Mouse (Mus musculus) MEL (cell line): Measurements from ENCODE around the gene Hist1h2bl. TPM values are rescaled to one million over a fixed set of nuclear protein-coding genes. Genes with fewer than 3 reads are reported as not detected.
A peak's percentile ranks its signal among the peaks of the same experiment; 100 is the strongest.

Experiments
- DNase-seq: peaks from one replicate; pipeline ENCODE4 v3.0.0; 2011; ENCODE audit warnings: low read depth, low spot score
- H3K27ac ChIP-seq: 2 replicates; pipeline ENCODE4 v1.5.1; 2012; ENCODE audit warnings: low read depth, mild to moderate bottlenecking, control low read depth, low read length, moderate library complexity; ENCODE audit not compliant: control insufficient read depth
- H3K27me3 ChIP-seq, 2 experiments: fragments of 150-350 bp in 1 of 2; sonication (generic) in 1 of 2; 2 replicates each; pipeline ENCODE4 v1.6.1; 2012; ENCODE audit warnings: low read length in 2 of 2, mild to moderate bottlenecking in 2 of 2, improper control_type of control experiment in 1 of 2, moderate library complexity in 1 of 2; ENCODE audit not compliant: insufficient read depth in 2 of 2, control insufficient read depth in 1 of 2
- H3K36me3 ChIP-seq, 2 experiments: 2 replicates each; pipeline ENCODE4 v1.6.1; 2012 to 2014; ENCODE audit warnings: low read length in 2 of 2, improper control_type of control experiment in 1 of 2, inconsistent platforms in 1 of 2, mild to moderate bottlenecking in 1 of 2; ENCODE audit not compliant: insufficient read depth in 2 of 2, control insufficient read depth in 1 of 2
- H3K4me1 ChIP-seq, 2 experiments: fragments of 150-350 bp in 1 of 2; sonication (generic) in 1 of 2; 2 replicates each; pipeline ENCODE4 v1.6.1; 2012; ENCODE audit warnings: low read length in 2 of 2, improper control_type of control experiment in 1 of 2, mild to moderate bottlenecking in 1 of 2; ENCODE audit not compliant: insufficient read depth in 2 of 2, control insufficient read depth in 1 of 2
- H3K4me3 ChIP-seq, 2 experiments: fragments of 150-350 bp in 1 of 2; sonication (generic) in 1 of 2; 2 replicates each; pipeline ENCODE4 v1.5.1; 2012; ENCODE audit warnings: low read depth in 2 of 2, low read length in 2 of 2, mild to moderate bottlenecking in 2 of 2, moderate library complexity in 2 of 2, control low read depth in 1 of 2, improper control_type of control experiment in 1 of 2; ENCODE audit not compliant: control insufficient read depth in 1 of 2, insufficient read depth in 1 of 2
- H3K79me2 ChIP-seq: 2 replicates; pipeline ENCODE4 v1.6.1; 2012; ENCODE audit warnings: mild to moderate bottlenecking, low read length, moderate library complexity; ENCODE audit not compliant: control insufficient read depth, poor library complexity, insufficient read depth
- H3K9ac ChIP-seq: 2 replicates; pipeline ENCODE4 v1.6.1; 2012; ENCODE audit warnings: low read depth, mild to moderate bottlenecking, control low read depth, low read length, moderate library complexity; ENCODE audit not compliant: control insufficient read depth, poor library complexity, severe bottlenecking
- H3K9me3 ChIP-seq: fragments of 150-350 bp; sonication (generic); replicated peaks from 2 replicates; pipeline ENCODE4 v1.6.1; 2012; ENCODE audit warnings: mild to moderate bottlenecking, low read length, improper control_type of control experiment, moderate library complexity; ENCODE audit not compliant: insufficient read depth
- CHD1 ChIP-seq: IDR thresholded peaks from 2 replicates; pipeline ENCODE4 v1.6.1; 2012; ENCODE audit warnings: low read depth, mild to moderate bottlenecking, inconsistent platforms, low read length, improper control_type of control experiment
- CHD2 ChIP-seq: IDR thresholded peaks from 2 replicates; pipeline ENCODE4 v1.6.1; 2011; ENCODE audit warnings: low read length, improper control_type of control experiment
- CTCF ChIP-seq, 3 experiments: IDR thresholded peaks in 2 of 3; conservative IDR thresholded peaks in 1 of 3; 2 replicates each; pipeline ENCODE4 v1.5.1; 2011 to 2012; ENCODE audit warnings: low read length in 3 of 3, low read depth in 2 of 3, mild to moderate bottlenecking in 2 of 3, improper control_type of control experiment in 1 of 3, inconsistent platforms in 1 of 3, mixed read lengths in 1 of 3, moderate library complexity in 1 of 3; ENCODE audit not compliant: control insufficient read depth in 1 of 3, insufficient read depth in 1 of 3, poor library complexity in 1 of 3, severe bottlenecking in 1 of 3
- E2F4 ChIP-seq: IDR thresholded peaks from 2 replicates; pipeline ENCODE4 v1.6.1; 2011; ENCODE audit warnings: low read depth, low read length, improper control_type of control experiment, borderline replicate concordance
- ELF1 ChIP-seq: IDR thresholded peaks from 2 replicates; pipeline ENCODE4 v1.6.1; 2014; ENCODE audit warnings: low read depth, mild to moderate bottlenecking, inconsistent platforms, low read length, improper control_type of control experiment, moderate library complexity
- EP300 ChIP-seq, 2 experiments: IDR thresholded peaks; 2 replicates each; pipeline ENCODE4 v1.6.1; 2011; ENCODE audit warnings: improper control_type of control experiment in 2 of 2, low read length in 2 of 2, low read depth in 1 of 2, mild to moderate bottlenecking in 1 of 2
- ETS1 ChIP-seq: IDR thresholded peaks from 2 replicates; pipeline ENCODE4 v1.6.1; 2012; ENCODE audit warnings: low read depth, mild to moderate bottlenecking, inconsistent platforms, low read length, improper control_type of control experiment, moderate library complexity
- GATA1 ChIP-seq: IDR thresholded peaks from 2 replicates; pipeline ENCODE4 v1.6.1; 2011; ENCODE audit warnings: low read depth, low read length, improper control_type of control experiment
- HCFC1 ChIP-seq: IDR thresholded peaks from 2 replicates; pipeline ENCODE4 v1.6.1; 2012; ENCODE audit warnings: low read depth, mild to moderate bottlenecking, inconsistent platforms, low read length, improper control_type of control experiment, moderate library complexity
- KAT2A ChIP-seq: conservative IDR thresholded peaks from 2 replicates; pipeline ENCODE4 v1.6.1; 2012; ENCODE audit warnings: low read depth, low read length, improper control_type of control experiment, inconsistent platforms
- MAX ChIP-seq: IDR thresholded peaks from 2 replicates; pipeline ENCODE4 v1.6.1; 2011; ENCODE audit warnings: low read length, improper control_type of control experiment
- MXI1 ChIP-seq: IDR thresholded peaks from 2 replicates; pipeline ENCODE4 v1.6.1; 2011; ENCODE audit warnings: mild to moderate bottlenecking, low read depth, low read length, improper control_type of control experiment
- MYC ChIP-seq: IDR thresholded peaks from 2 replicates; pipeline ENCODE4 v1.6.1; 2011; ENCODE audit warnings: low read depth, mild to moderate bottlenecking, low read length, improper control_type of control experiment, moderate library complexity
- NELFE ChIP-seq: IDR thresholded peaks from 2 replicates; pipeline ENCODE4 v1.6.1; 2011; ENCODE audit warnings: low read depth, low read length, improper control_type of control experiment
- POLR2AphosphoS2 ChIP-seq: IDR thresholded peaks from 2 replicates; pipeline ENCODE4 v1.6.1; 2011; ENCODE audit warnings: low read length, improper control_type of control experiment
- POLR2AphosphoS5 ChIP-seq: IDR thresholded peaks from 2 replicates; pipeline ENCODE4 v1.6.1; 2012; ENCODE audit warnings: low read depth, borderline replicate concordance, mild to moderate bottlenecking, inconsistent platforms, low read length, moderate library complexity, mixed read lengths
- RAD21 ChIP-seq: IDR thresholded peaks from 2 replicates; pipeline ENCODE4 v1.6.1; 2011; ENCODE audit warnings: mild to moderate bottlenecking, low read depth, low read length, improper control_type of control experiment
- SIN3A ChIP-seq: IDR thresholded peaks from 2 replicates; pipeline ENCODE4 v1.6.1; 2012; ENCODE audit warnings: low read length, improper control_type of control experiment, inconsistent platforms
- SMC3 ChIP-seq: IDR thresholded peaks from 2 replicates; pipeline ENCODE4 v1.6.1; 2011; ENCODE audit warnings: low read depth, low read length, improper control_type of control experiment
- TAL1 ChIP-seq: IDR thresholded peaks from 2 replicates; pipeline ENCODE4 v1.6.1; 2012; ENCODE audit warnings: mild to moderate bottlenecking, inconsistent platforms, low read length, moderate library complexity, mixed read lengths
- TBP ChIP-seq: IDR thresholded peaks from 2 replicates; pipeline ENCODE4 v1.8.0; 2011; ENCODE audit warnings: low read depth, low read length, improper control_type of control experiment
- TCF12 ChIP-seq: IDR thresholded peaks from 2 replicates; pipeline ENCODE4 v1.6.1; 2014; ENCODE audit warnings: low read depth, mild to moderate bottlenecking, inconsistent platforms, low read length, improper control_type of control experiment, moderate library complexity
- USF1 ChIP-seq: IDR thresholded peaks from 2 replicates; pipeline ENCODE4 v1.6.1; 2014; ENCODE audit warnings: low read depth, mild to moderate bottlenecking, inconsistent platforms, low read length, improper control_type of control experiment, moderate library complexity
- ZC3H11A ChIP-seq: IDR thresholded peaks from 2 replicates; pipeline ENCODE4 v1.6.1; 2012; ENCODE audit warnings: low read depth, mild to moderate bottlenecking, inconsistent platforms, low read length, improper control_type of control experiment
- ZNF384 ChIP-seq: IDR thresholded peaks from 2 replicates; pipeline ENCODE4 v1.6.1; 2012; ENCODE audit warnings: low read depth, mild to moderate bottlenecking, inconsistent platforms, low read length, improper control_type of control experiment
- polyA plus RNA-seq, 2 experiments: library from polyadenylated mRNA; stranded (reverse) in 1 of 2; unstranded in 1 of 2; fragments of >175 nt in 1 of 2; fragments of >200 nt in 1 of 2; gene quantifications; 2 replicates each; pipeline versions ENCODE4 v1.2.1 to v1.2.4; 2012; ENCODE audit warnings: low replicate concordance in 2 of 2, low read depth in 1 of 2; ENCODE audit not compliant: insufficient read length in 2 of 2, insufficient read depth in 1 of 2, missing spikeins in 1 of 2
- total RNA-seq: library from RNA; depleted of rRNA; stranded (reverse); fragments of 300-350 nt; gene quantifications from 2 replicates; pipeline ENCODE4 v1.2.3, GENCODE M21; 2012

Hist1h2bl gene
- total and polyA plus RNA-seq, 3 experiments: 6.7 to 2,215 TPM; not detected in 1

GRCm38 (mm10) chr13:21734010-21734905 is 18.3 kb upstream of the Hist1h2bl start:
- H3K9me3 ChIP-seq: no peaks in the 10 kb centered on the region
- TF ChIP-seq EP300 (IDR thresholded peaks at IDR 0.05; ENCODE audit: low read depth in 1 of 2, low read length in 2 of 2) (no peak), POLR2AphosphoS5 (no peak), ZC3H11A (peak; percentile 67), E2F4 (no peak), TAL1 (no peak), USF1 (no peak), POLR2AphosphoS2 (no peak), ZNF384 (no peak), CHD2 (0 out of 2 replicates have a peak, but pooled peaks have one; percentile 9), GATA1 (no peak), MYC (peak; percentile 80), KAT2A (no peak), RAD21 (peak; percentile 87), NELFE (no peak), HCFC1 (peak; percentile 21; the same call in 1 of the 2 replicates), ETS1 (no peak), CHD1 (no peak), TBP (0 out of 2 replicates have a peak, but pooled peaks have one; percentile 33), SMC3 (peak; percentile 65), CTCF (IDR thresholded peaks at IDR 0.05 in 2 of 3, conservative IDR thresholded peaks at IDR 0.05 in 1 of 3; ENCODE audit: control insufficient read depth in 1 of 3, insufficient read depth in 1 of 3, low read depth in 2 of 3, low read length in 3 of 3, poor library complexity in 1 of 3, severe bottlenecking in 1 of 3) (peak; percentile 76 to 91 (median 79)), MXI1 (peak; percentile 65), MAX (no peak; the same call in 1 of the 2 replicates), TCF12 (no peak), SIN3A (peak; percentile 75), ELF1 (no peak)
- TF ChIP-seq, all 39 proteins: peak for 10
- H3K27ac ChIP-seq: peak overlapping the region; percentile 95
- H3K27me3 ChIP-seq: no peaks in the 10 kb centered on the region
- H3K4me1 ChIP-seq: peaks cover 0 to 10% of the 10 kb centered on the region in 2 experiments; a peak in 2 of 4 replicates
- H3K4me3 ChIP-seq: peak overlapping the region; percentile 17 to 46
- H3K9ac ChIP-seq: peak overlapping the region; percentile 83
- DNase-seq: peak; percentile 93
- peaks cover 0 to 4% of the 10 kb centered on the region in 2 experiments; a peak in 2 of 4 replicates for H3K36me3 ChIP-seq
- no peaks in the 10 kb centered on the region; the same call in 1 of the 2 replicates for H3K79me2 ChIP-seq
